Mouse (Mus musculus) adrenal gland, postnatal 0 days (tissue): ENCODE results near the gene Mmgt1. TPM values are rescaled to one million over a fixed set of nuclear protein-coding genes. Genes with fewer than 3 reads are reported as not detected.

Source experiments
- microRNA-seq: library from miRNA; unstranded; fragments of <30 nt; microRNA quantifications from one replicate; pipeline ENCODE4, GENCODE M21; 2016; ENCODE audit warnings: borderline replicate concordance; ENCODE audit not compliant: insufficient number of aligned reads
- polyA plus RNA-seq: library from polyadenylated mRNA; unstranded; fragments of >200 nt; fragmentation: Nextera tagmentation; extraction: Ambion mirVana; gene quantifications from 2 replicates; pipeline ENCODE4 v1.2.1, GENCODE M21; 2015

Gene Mmgt1
- 8.8 and 12.1 TPM in 2 replicates for polyA plus RNA-seq

DNA sequence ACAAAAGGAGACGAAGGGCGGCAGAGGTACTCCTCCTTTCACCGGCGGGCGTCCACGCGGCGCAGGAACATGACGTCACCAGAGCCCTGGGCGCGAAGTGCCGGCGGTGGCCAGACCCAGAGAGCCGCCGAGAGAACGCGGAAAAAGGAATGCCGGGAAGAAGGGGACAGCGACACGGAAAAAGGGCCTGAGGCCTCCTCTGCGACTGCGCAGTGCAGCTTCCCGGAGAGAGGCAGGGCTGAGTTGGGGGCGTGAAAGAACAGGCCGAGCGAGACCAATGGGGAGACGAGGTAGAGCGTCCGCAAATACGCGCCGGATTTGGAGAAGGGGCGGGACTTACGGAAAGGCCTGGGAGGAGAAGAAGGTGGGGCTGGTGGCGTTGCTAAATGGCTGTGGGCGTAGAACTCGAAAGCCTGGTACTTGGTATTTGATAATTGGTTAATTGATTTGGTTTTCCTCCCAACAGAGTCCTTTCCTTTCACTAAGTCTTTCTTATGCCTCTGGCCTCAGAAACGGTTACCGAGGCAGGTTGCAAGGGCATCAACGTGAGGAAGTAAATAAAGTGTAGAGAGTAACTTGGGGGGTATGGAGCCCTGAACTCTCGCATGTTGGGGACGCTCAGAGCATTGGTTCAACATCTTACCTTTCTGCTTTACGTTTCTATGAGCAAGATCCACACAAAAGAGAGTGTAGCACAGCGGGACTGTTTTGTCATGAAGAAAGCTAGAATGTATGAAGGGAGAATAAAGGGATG lies at the start of gene Mmgt1:
TSS of gene Mmgt1 (minus strand) at position 183 of the 754 bp plus-strand sequence.

DNA sequence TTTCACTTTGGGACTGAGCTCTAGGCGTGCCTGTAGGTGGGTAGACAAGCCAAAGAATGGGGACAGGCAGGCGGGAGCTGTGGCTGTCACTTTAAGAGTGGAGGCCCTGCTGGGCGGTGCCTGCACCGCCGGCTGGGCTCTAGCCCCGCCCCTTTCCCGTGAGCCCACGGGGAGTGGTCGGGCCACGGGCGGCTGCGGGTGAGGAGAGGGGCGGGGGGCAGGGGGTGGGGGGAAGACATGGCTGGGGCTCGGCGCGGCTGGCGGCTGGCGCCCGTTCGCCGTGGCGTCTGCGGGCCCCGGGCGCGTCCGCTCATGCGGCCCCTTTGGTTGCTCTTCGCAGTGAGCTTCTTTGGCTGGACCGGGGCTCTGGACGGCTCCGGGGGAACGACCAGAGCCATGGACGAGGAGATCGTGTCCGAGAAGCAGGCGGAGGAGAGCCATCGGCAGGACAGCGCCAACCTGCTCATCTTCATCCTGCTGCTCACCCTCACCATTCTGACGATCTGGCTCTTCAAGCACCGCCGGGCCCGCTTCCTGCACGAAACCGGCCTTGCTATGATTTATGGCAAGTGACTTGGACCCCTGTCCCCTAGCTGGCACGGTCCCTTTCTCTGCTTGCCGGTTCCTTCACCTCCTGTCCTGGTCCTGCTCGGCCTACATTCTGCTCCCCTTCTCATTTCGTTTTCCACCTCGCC lies 11.9 kb upstream of the Mmgt1 start, which contains the start of gene Slc9a6:
TSS of gene Slc9a6 (plus strand) at position 135 of the 695 bp plus-strand sequence.

DNA sequence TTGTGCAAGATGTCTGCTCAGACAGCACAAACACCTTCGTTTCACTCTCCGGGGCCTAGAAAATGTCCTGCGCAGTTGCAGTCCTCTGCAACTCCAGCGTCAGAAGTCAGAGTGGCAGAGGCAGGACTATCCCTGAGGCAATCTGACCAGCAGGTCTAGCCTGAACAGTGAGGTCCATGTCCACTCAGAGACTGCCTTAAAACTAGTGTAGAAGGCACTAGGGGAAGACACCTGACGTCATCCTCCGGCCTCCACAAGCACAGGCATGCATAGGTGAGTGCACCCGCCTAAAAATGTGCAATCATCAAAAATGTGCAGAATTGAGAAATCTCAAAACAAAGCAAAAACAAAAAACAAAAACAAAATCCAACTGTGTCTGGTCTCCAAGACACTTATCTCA lies 48.4 kb downstream of the Mmgt1 start, which contains the start of gene Gm648:
TSS of gene Gm648 (minus strand) at position 101 of the 400 bp plus-strand sequence.

Small RNA genes within 50 kb of the gene (microRNA-seq; reads per million reads assigned to microRNA genes)
- gene Mir5116, result not detected

Other genes with a start within 250 kb of the Mmgt1 start
- gene Smim10l2a, start 223.5 kb downstream of the Mmgt1 start, polyA plus RNA-seq, result 3.8 and 6.1 TPM in 2 replicates
- 2.1 and 2.3 TPM in 2 replicates for gene Gm2174, start 150.1 kb downstream of the Mmgt1 start, polyA plus RNA-seq
- 20.8 and 23.9 TPM in 2 replicates for gene Ints6l, start 143.2 kb downstream of the Mmgt1 start, polyA plus RNA-seq
- not detected in 2 replicates for gene Gm10477, start 73.3 kb downstream of the Mmgt1 start, polyA plus RNA-seq
- gene Gm648, start 48.5 kb downstream of the Mmgt1 start, polyA plus RNA-seq, result not detected in 2 replicates
- 10.4 and 13.5 TPM in 2 replicates for gene Slc9a6, start 11.7 kb upstream of the Mmgt1 start, polyA plus RNA-seq
- 73.9 and 82.2 TPM in 2 replicates for gene Fhl1, start 133.7 kb upstream of the Mmgt1 start, polyA plus RNA-seq
- 2.9 and 3.8 TPM in 2 replicates for gene Map7d3, start 224.3 kb upstream of the Mmgt1 start, polyA plus RNA-seq